Mouse (Mus musculus) spleen, postnatal 14 days (tissue): ENCODE results near the gene Chd2.
"Not testable (repeated sequence)": the region's sequence is repeated elsewhere in the genome, so short reads cannot be mapped to it uniquely, and the experiment has no call there.

Source experiments
- DNase-seq, 2 experiments: peaks; one replicate each; pipeline ENCODE4 v3.0.0; 2021 to 2022; ENCODE audit warnings: low spot score in 2 of 2

The Chd2 gene

GRCm38 (mm10) chr7:73521277-73522193 lies 20.1 kb downstream of the Chd2 start:
- DNase-seq = no peak

GRCm38 (mm10) chr7:73520231-73520630 lies 21.4 kb downstream of the Chd2 start:
- no peak for DNase-seq

DNA sequence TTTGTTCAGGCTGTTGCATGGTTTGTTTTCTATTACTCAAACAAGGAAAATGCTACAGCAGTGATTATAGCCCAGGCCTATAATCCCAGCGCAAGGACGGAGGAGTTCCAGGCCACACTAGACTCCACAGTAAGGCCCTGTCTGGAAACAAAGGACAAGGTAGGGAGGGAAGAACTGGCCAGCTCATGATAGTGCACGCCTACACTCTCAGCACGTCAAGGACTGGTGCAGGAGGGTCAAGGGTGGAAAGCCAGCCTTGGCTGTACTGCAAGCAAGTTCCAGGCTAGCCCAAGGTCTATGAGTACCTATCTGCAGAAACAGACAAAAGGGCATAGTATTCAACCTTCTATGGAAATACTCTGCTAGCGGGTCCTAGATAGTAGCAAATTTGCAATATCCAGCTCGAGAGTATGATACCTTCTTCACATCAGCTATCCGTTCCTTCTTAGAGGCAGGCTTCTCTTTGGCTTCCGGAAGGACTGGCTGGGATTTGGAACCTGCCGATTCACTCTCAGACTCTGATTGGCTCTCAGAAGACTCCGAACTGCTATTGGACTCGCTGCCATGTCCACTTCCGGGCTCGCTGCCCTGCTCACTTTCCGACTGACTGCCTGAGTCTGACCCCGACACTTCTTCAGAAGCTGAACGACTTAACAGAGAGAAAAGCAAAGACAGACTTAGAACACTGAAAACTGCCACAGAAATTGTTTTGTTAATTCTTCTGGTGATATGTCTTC lies 22.4 kb downstream of the Chd2 start:
- DNase-seq = no peak

DNA sequence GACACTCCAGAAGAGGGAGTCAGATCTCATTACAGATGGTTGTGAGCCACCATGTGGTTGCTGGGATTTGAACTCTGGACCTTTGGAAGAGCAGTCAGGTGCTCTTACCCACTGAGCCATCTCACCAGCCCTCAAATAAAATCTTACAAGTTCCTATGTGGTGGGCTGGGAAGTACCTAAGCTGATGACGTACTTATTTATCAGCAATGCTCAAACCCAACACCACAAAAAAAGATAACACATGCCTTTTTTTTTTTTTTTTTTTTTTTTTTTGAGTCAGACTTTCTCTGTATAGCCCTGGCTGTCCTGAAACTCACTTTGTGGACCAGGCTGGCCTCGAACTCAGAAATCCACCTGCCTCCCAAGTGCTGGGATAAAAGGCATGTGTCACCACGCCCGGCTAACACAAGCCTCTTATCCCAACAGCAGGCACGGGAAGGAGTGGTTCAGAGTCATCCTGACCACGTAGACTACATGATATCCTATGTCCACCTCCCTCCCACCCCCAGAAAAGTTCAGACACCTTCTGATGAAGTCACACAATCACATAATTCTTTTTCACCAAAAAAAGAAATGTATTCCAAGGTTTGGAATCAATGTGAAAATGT lies 23.2 kb downstream of the Chd2 start:
- DNase-seq = not testable (repeated sequence)

- no peak for DNase-seq
Measured at GRCm38 (mm10) chr7:73517432-73518054, 24.1 kb downstream of the Chd2 start.

- DNase-seq = no peak
Measured at GRCm38 (mm10) chr7:73516820-73517219, 24.8 kb downstream of the Chd2 start.

GRCm38 (mm10) chr7:73514560-73514959 lies 27.1 kb downstream of the Chd2 start:
- DNase-seq = no peak

GRCm38 (mm10) chr7:73512422-73512821 lies 29.2 kb downstream of the Chd2 start:
- no peak for DNase-seq

GRCm38 (mm10) chr7:73508688-73509087 lies 32.9 kb downstream of the Chd2 start:
- DNase-seq = no peak

DNA sequence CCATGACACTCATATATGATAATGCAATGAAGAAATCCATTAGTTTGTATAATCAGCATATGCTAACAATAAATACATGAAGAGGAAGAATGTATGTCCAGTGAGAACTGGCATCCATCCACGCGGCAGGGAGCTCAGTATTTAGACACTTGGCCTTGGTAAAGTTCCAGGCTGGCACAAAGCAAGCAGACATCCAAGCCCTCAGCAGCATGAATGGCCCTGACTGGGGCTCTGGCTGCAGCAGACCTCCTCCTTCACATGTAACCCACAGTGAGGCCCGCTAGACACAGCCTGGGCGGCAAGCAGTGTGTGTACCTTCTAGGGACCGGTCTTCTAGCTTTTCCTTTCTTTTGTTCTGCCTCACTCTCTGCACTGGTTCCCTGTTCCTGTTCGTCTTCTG lies 34.1 kb downstream of the Chd2 start:
- DNase-seq = no peak

DNA sequence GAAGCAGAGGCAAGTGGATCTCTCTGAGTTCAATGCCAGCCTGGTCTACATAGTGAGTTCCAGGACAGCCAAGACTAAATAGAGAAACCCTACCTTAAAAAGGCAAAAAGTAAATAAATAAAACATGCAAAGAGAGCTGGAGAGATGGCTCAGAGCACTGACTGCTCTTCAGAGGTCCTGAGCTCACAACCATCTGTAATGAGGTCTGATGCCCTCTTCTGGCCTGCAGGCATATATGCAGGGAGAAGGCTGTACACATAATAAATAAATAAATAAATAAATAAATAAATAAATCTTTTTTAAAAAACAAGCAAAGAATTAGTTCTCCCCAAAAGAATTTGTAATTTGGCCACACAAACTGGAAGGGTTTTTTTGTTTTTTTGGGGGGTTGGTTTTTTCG lies 34.8 kb downstream of the Chd2 start:
- DNase-seq = no peak

- no peak for DNase-seq
Measured at GRCm38 (mm10) chr7:73505266-73505665, 36.4 kb downstream of the Chd2 start.

- no peak for DNase-seq
Measured at GRCm38 (mm10) chr7:73498200-73498599, 43.4 kb downstream of the Chd2 start.

DNA sequence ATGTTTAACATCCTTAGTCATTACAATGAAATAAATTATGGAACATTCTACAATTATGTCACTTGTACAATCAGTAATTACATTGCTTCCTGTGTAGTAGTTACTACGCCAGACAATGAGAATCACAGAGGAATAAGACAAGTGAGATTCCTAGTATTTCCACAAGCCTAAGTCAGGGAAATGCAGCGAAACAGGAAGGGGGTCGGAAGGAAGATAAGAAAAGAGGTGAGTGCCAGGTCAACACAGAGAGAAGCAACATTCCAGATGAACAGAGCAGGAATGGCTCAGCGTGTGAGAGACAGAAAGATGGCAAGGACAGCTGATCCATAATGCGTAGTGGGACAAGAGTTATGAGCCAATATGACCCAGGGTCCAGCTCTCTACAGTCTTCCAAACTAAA lies 52.4 kb downstream of the Chd2 start:
- DNase-seq = no peak

DNA sequence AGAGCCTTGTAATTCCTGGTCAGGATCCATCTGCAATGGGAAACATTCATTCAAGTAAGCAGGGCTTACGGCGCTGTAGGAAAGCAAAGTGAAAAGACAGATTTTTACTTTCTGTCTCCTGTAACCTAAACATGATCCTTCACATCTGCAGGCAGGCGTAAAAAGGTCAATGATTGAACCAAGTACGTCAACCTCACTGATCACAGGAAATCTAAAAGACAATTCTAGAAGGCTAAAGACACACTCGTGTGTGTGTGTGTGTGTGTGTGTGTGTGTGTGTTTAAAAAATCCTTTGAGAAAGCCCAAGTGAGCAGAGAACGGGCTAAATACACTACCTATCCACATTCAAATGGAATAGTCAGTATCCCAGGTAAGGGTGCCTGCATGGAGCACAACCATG lies 60.5 kb downstream of the Chd2 start:
- no peak for DNase-seq

- DNase-seq = no peak
Measured at GRCm38 (mm10) chr7:73479506-73479905, 62.1 kb downstream of the Chd2 start.

GRCm38 (mm10) chr7:73478157-73479058 lies 63.2 kb downstream of the Chd2 start:
- DNase-seq = no peak

GRCm38 (mm10) chr7:73467741-73468140 lies 73.9 kb downstream of the Chd2 start:
- DNase-seq = no peak

DNA sequence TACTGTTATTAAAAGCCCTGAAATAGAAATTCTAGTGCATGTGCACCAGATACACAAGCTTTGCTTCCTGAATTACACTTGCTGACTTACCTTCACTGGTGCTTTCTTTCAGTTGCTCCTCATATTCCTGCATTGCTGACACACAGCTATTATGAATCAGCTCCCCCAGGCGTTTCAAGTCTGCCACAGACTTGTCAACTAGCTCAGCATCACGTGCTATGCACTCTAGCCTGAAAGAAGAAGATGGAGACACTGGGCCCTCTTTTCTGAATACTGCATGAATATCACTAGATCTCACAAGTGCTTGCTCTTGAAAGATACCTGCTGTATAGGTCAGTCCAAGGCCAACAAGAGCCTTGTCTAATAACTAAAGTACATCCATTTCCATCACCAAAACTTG lies 78.1 kb downstream of the Chd2 start:
- DNase-seq = no peak

GRCm38 (mm10) chr7:73454113-73454512 lies 87.5 kb downstream of the Chd2 start:
- no peak for DNase-seq

DNA sequence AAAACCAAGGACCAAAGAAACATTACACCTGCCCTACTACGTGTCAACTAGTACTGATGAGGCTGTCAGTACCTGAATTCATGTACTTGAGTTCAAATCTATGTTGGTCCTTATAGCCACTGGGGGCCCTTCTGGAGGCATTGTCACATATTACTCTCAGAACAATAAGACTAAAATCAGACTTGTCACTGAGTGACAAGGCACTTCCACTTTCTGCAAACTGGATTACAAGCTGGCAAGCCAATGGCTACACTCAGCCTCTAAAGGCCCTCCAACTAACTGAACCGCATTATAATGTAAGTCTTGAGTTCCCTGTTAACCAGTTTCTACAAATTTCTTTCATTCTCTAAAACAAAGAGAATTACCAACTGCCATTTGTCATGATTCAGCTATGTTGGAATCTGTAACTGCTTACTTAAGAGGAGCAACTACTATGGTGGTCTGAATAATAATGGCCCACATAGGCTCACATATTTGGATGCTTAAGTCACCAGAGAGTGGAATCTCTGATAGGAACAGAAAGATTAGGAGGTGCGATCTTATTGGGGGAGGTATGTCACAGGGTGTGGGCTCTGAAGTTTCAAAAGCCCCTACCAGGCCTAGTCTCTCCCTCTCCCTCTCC lies 89.3 kb downstream of the Chd2 start:
- DNase-seq = no peak
